Mouse (Mus musculus) limb, embryonic 14.5 days (tissue): ENCODE measurements around the gene Gm4707. TPM values are rescaled to one million over a fixed set of nuclear protein-coding genes. Genes with fewer than 3 reads are reported as not detected.

ENCODE experiments used
- ATAC-seq: fragments of 200-750 bp; cut with Nextera tagmentation; 2 replicates; pipeline ENCODE4 v1.8.0; 2017; ENCODE audit warnings: low read depth, moderate number of reproducible peaks, moderate TSS enrichment; ENCODE audit not compliant: low FRiP score
- DNase-seq: peaks from one replicate; pipeline ENCODE4 v3.0.0-alpha.2; 2015; ENCODE audit warnings: low spot score
- H3K27ac ChIP-seq: fragments of 300-500 bp; sonication (generic); replicated peaks from 2 replicates; pipeline ENCODE4 v1.5.1; 2014; ENCODE audit warnings: low read depth, mild to moderate bottlenecking, low read length, moderate library complexity, mixed read lengths
- H3K27me3 ChIP-seq: fragments of 300-500 bp; sonication (generic); 2 replicates; pipeline ENCODE4 v1.6.1; 2014; ENCODE audit warnings: low read length, mixed read lengths; ENCODE audit not compliant: control insufficient read depth, insufficient read depth
- H3K36me3 ChIP-seq: fragments of 300-500 bp; sonication (generic); 2 replicates; pipeline ENCODE4 v1.6.1; 2014; ENCODE audit warnings: mild to moderate bottlenecking, low read length, moderate library complexity, mixed read lengths; ENCODE audit not compliant: control insufficient read depth, insufficient read depth
- H3K4me1 ChIP-seq: fragments of 300-500 bp; sonication (generic); 2 replicates; pipeline ENCODE4 v1.6.1; 2014; ENCODE audit warnings: antibody characterized with exemption, low read length, mixed read lengths; ENCODE audit not compliant: control insufficient read depth, insufficient read depth
- H3K4me2 ChIP-seq: fragments of 300-500 bp; sonication (generic); replicated peaks from 2 replicates; pipeline ENCODE4 v1.6.1; 2014; ENCODE audit warnings: low read depth, mild to moderate bottlenecking, low read length, moderate library complexity; ENCODE audit not compliant: severe bottlenecking
- H3K4me3 ChIP-seq: fragments of 300-500 bp; sonication (generic); replicated peaks from 2 replicates; pipeline ENCODE4 v1.5.1; 2014; ENCODE audit warnings: low read length
- H3K9ac ChIP-seq: fragments of 300-500 bp; sonication (generic); 2 replicates; pipeline ENCODE4 v1.6.1; 2014; ENCODE audit warnings: mild to moderate bottlenecking, low read depth, low read length, moderate library complexity; ENCODE audit not compliant: severe bottlenecking
- H3K9me3 ChIP-seq: fragments of 300-500 bp; sonication (generic); 2 replicates; pipeline ENCODE4 v1.6.1; 2016; ENCODE audit warnings: low read length; ENCODE audit not compliant: control insufficient read depth
- POLR2A ChIP-seq: fragments of 200-500 bp; IDR thresholded peaks from 2 replicates; pipeline ENCODE4 v1.8.0; 2012; ENCODE audit warnings: inconsistent platforms, mild to moderate bottlenecking, moderate library complexity, borderline replicate concordance; ENCODE audit not compliant: insufficient read depth, insufficient read length; ENCODE audit errors: extremely low read depth
- WGBS: fragments of 180-500 bp; shearing (Covaris S2); extraction: QIAGEN DNeasy Blood & Tissue Kit; methylation state at CpG from one replicate; pipeline ENCODE4 v1.1.7; 2014; 5-methylcytosine and 5-hydroxymethylcytosine counted together
- polyA plus RNA-seq, 2 experiments: library from polyadenylated mRNA; depleted of rRNA in 1 of 2; stranded (reverse) in 1 of 2; unstranded in 1 of 2; fragments of >200 nt; fragmentation: Nextera tagmentation in 1 of 2; extraction: Ambion mirVana in 1 of 2; gene quantifications; 2 replicates each; pipeline versions ENCODE4 v1.2.1 to v1.2.3; 2012 to 2014

Gene Gm4707
- polyA plus RNA-seq (2012; rRNA removed) (1.1 and 1.9 TPM in 2 replicates), polyA plus RNA-seq (2014; fragmentation: Nextera tagmentation; extraction: Ambion mirVana) (2.0 and 3.4 TPM in 2 replicates)

- no peaks in the 10 kb centered on the region for H3K9me3 ChIP-seq
- no peak within 1 kb of the TSS for H3K9ac ChIP-seq
- no peak for ATAC-seq
- no peak for TF ChIP-seq POLR2A
- 100% methylated on average over 2 of the region's 2 CpGs for WGBS
- DNase-seq = no peak
- H3K27ac ChIP-seq = no peak within 1 kb of the TSS
- H3K4me2 ChIP-seq = no peak within 1 kb of the TSS
- no peaks in the 10 kb centered on the region for H3K27me3 ChIP-seq
- H3K4me3 ChIP-seq = no peak within 1 kb of the TSS
- no peaks in the 10 kb centered on the region for H3K4me1 ChIP-seq
- peaks cover 44% of the 10 kb centered on the region for H3K36me3 ChIP-seq
These were observed at the start of gene Gm4707 for GRCm38 (mm10) chr17:71459818-71460217. Gene Gm4707, minus strand, starts transcription at chr17:71459918.

DNA sequence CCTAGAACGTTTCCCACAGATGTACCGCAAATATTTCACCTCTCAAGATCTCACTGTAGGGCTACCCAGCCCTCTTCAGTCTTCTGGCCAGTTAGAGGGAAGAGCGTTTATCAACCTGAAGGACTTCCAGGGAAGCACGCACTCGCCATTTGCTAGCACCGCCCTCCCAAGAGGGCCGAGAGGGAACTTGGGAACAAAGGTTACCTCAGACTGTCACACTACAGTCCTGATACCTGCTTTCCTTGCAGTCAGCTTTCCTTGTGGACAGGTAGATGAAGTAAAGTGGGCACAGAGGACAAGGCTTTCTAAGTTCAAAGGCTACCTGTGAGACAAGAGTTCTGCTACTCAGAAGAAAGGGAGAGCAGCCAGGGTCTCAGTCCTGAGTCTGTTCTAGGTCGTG, 47.1 kb upstream of the Gm4707 start:
- Histone ChIP-seq H3K4me3 (no peak overlapping the region), H3K27me3 (no peaks in the 10 kb centered on the region), H3K36me3 (peaks cover 67% of the 10 kb centered on the region), H3K4me2 (no peak overlapping the region), H3K9me3 (no peaks in the 10 kb centered on the region), H3K4me1 (no peaks in the 10 kb centered on the region), H3K9ac (no peak overlapping the region), H3K27ac (no peak overlapping the region)
- no peak for TF ChIP-seq POLR2A
- no peak for ATAC-seq
- no peak for DNase-seq
- WGBS = 90% methylated on average over 8 of the region's 8 CpGs

- Histone ChIP-seq H3K27ac (no peak overlapping the region), H3K27me3 (no peaks in the 10 kb centered on the region), H3K9ac (no peak overlapping the region), H3K4me1 (no peaks in the 10 kb centered on the region), H3K4me3 (no peak overlapping the region), H3K36me3 (peaks cover 49% of the 10 kb centered on the region), H3K9me3 (no peaks in the 10 kb centered on the region), H3K4me2 (no peak overlapping the region)
- WGBS = 91% methylated on average over 4 of the region's 4 CpGs
- no peak for TF ChIP-seq POLR2A
- DNase-seq (no peak), ATAC-seq (no peak)
These were observed 36.1 kb upstream of the Gm4707 start for GRCm38 (mm10) chr17:71495784-71496183.

GRCm38 (mm10) chr17:71491332-71491686, 31.6 kb upstream of the Gm4707 start:
- DNase-seq = no peak
- Histone ChIP-seq H3K27ac (no peak overlapping the region), H3K36me3 (peaks cover 11% of the 10 kb centered on the region), H3K4me2 (no peak overlapping the region), H3K4me1 (peaks cover 5% of the 10 kb centered on the region), H3K4me3 (no peak overlapping the region), H3K27me3 (no peaks in the 10 kb centered on the region), H3K9ac (no peak overlapping the region), H3K9me3 (no peaks in the 10 kb centered on the region)
- ATAC-seq = no peak
- TF ChIP-seq POLR2A = no peak
- 67% methylated on average over 4 of the region's 4 CpGs for WGBS

GRCm38 (mm10) chr17:71490666-71491331, 31.1 kb upstream of the Gm4707 start:
- Histone ChIP-seq H3K4me2 (no peak overlapping the region), H3K4me1 (peaks cover 10% of the 10 kb centered on the region)

More at GRCm38 (mm10) chr17:71490666-71491331, 31.1 kb upstream of the Gm4707 start:
- Histone ChIP-seq H3K36me3 (peaks cover 10% of the 10 kb centered on the region), H3K4me3 (no peak overlapping the region), H3K27me3 (no peaks in the 10 kb centered on the region), H3K9me3 (no peaks in the 10 kb centered on the region), H3K9ac (no peak overlapping the region), H3K27ac (no peak overlapping the region)
- ATAC-seq (no peak), DNase-seq (no peak)
- 77% methylated on average over 9 of the region's 9 CpGs for WGBS
- TF ChIP-seq POLR2A = no peak
